Mouse (Mus musculus) bone marrow macrophage, adult 2 months (primary cell): ENCODE data around the gene St6galnac5.

ENCODE experiments used
- CTCF ChIP-seq: IDR thresholded peaks from 2 replicates; pipeline ENCODE4 v1.5.1; 2012; ENCODE audit warnings: low read depth, mild to moderate bottlenecking, low read length, moderate library complexity
- POLR2A ChIP-seq: IDR thresholded peaks from 2 replicates; pipeline ENCODE4 v1.6.1; 2012; ENCODE audit warnings: mild to moderate bottlenecking, low read depth, low read length, borderline replicate concordance

DNA sequence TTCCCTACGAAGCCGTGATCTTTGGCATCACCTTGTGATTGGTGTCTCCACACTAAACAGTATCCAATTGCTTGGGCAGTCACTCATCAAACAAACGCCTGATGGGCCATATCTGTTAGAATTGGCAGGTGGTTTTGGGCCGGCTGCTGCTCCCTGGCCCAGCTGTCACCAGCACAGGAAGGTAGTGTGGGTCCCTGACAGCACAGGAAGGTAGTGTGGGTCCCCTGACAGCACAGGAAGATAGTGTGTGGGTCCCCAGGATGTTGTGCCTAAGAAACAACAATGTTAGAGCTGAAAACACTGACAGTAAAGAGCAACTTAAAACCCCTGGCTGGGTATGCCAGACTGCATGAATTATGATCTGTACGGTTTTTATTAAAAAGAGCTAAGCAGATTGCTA lies 40.4 kb downstream of the St6galnac5 start:
- TF ChIP-seq CTCF (no peak), POLR2A (no peak)
